Mouse (Mus musculus): Measurements from ENCODE around the gene Nptn.

DNA sequence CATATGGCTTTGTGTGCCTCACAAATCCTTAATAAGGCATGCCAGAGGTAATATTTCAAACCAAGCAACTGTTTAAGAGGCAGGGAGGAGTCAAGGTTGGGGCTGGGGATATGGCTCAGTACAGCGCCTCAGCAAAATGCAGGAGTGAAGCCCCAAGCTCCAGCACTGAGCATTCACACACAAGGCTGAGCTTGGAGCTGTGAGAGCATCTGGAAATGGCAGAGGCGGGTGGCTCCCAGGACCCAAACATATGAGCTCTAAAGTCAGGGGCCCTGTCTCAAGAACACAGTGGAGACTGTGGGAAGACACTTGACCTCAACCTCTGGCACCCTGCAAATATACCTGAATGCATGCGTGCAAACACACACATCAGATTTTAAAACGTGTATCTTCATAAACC is 106.0 kb downstream of the Nptn start:
- TF ChIP-seq CTCF (IDR thresholded peaks at IDR 0.05; ENCODE audit: low read depth) (no peak), EP300 (optimal IDR thresholded peaks at IDR 0.05) (no peak)

All from stomach, postnatal 0 days (tissue).